In genomic region chr11:61484256-61484612, GRCm38 (mm10) we compare ENCODE assay signal across 9 mouse cellular contexts. TPM values are rescaled to one million over a fixed set of nuclear protein-coding genes. Genes with fewer than 3 reads are reported as not detected.
DNase-seq lines count a peak whose midpoint lies in the region; ATAC-seq lines count a peak whose summit lies in the region.
"Had no signal": no experiment of that assay in that cellular context is flagged by ENCODE, and none has a peak within 500 bp of the region (broad histone marks: within the 10 kb centered on the region; RNA-seq: fewer than 3 reads in every experiment).

No protein-coding gene starts in this region.

- H3K27me3 ChIP-seq in heart, embryonic 10.5 days (ENCODE audit: insufficient read depth, poor library complexity, severe bottlenecking) = peaks cover 6% of the 10 kb centered on the region; the same call in 1 of the 2 replicates
- no peaks in the 10 kb centered on the region for H3K27me3 ChIP-seq in neural tube, embryonic 11.5 days (ENCODE audit: control insufficient read depth, insufficient read depth, low read length)
- no peaks in the 10 kb centered on the region for H3K27me3 ChIP-seq in intestine, embryonic 15.5 days (replicated peaks)
- H3K27me3 ChIP-seq in stomach, embryonic 16.5 days (ENCODE audit: control insufficient read depth, insufficient read depth, low read length) = no peaks in the 10 kb centered on the region

- peaks cover 46% of the 10 kb centered on the region for H3K4me1 ChIP-seq in heart, embryonic 10.5 days
- H3K4me1 ChIP-seq in neural tube, embryonic 11.5 days (ENCODE audit: control insufficient read depth, insufficient read depth, low read length) = peaks cover 16% of the 10 kb centered on the region
- peaks cover 30% of the 10 kb centered on the region for H3K4me1 ChIP-seq in intestine, embryonic 15.5 days (replicated peaks)
- H3K4me1 ChIP-seq in stomach, embryonic 16.5 days (ENCODE audit: control insufficient read depth, insufficient read depth, low read length) = peaks cover 28% of the 10 kb centered on the region

- H3K9me3 ChIP-seq in heart, embryonic 10.5 days = no peaks in the 10 kb centered on the region
- H3K9me3 ChIP-seq in neural tube, embryonic 11.5 days (ENCODE audit: control insufficient read depth, low read length) = no peaks in the 10 kb centered on the region
- H3K9me3 ChIP-seq in intestine, embryonic 15.5 days = no peaks in the 10 kb centered on the region
- no peaks in the 10 kb centered on the region for H3K9me3 ChIP-seq in stomach, embryonic 16.5 days (replicated peaks; ENCODE audit: control insufficient read depth, low read length)

- WGBS in heart, embryonic 10.5 days = 22% methylated on average over 10 of the region's 10 CpGs
- WGBS in neural tube, embryonic 11.5 days = 12% methylated on average over 10 of the region's 10 CpGs
- 31% methylated on average over 10 of the region's 10 CpGs for WGBS in intestine, embryonic 15.5 days
- 21% methylated on average over 10 of the region's 10 CpGs for WGBS in stomach, embryonic 16.5 days

- H3K4me3 ChIP-seq in heart, embryonic 10.5 days = peak overlapping the region; percentile 38
- H3K4me3 ChIP-seq in neural tube, embryonic 11.5 days (ENCODE audit: low read depth, low read length) = no peak overlapping the region
- 0 out of 2 replicates have a peak overlapping the region, but pooled peaks have one; percentile 38 for H3K4me3 ChIP-seq in intestine, embryonic 15.5 days (replicated peaks)
- H3K4me3 ChIP-seq in stomach, embryonic 16.5 days (replicated peaks; ENCODE audit: low read length) = 0 out of 2 replicates have a peak overlapping the region, but pooled peaks have one; percentile 13

- peak overlapping the region; percentile 41; the same call in 1 of the 2 replicates for H3K4me2 ChIP-seq in neural tube, embryonic 11.5 days (ENCODE audit: low read depth)
- peak overlapping the region; percentile 63 for H3K4me2 ChIP-seq in intestine, embryonic 15.5 days (replicated peaks)
- peak overlapping the region; percentile 60 for H3K4me2 ChIP-seq in stomach, embryonic 16.5 days (ENCODE audit: low read depth, low read length)

- peak; percentile 72 for DNase-seq in heart, embryonic 10.5 days (ENCODE audit: low spot score)
- DNase-seq in heart, adult 18-20 months = no peak
- DNase-seq in neural tube, embryonic 11.5 days (ENCODE audit: low spot score) = no peak
- DNase-seq in neural tube, embryonic 10.5 days (ENCODE audit: extremely low spot score, low spot score) = no peak
- no peak for DNase-seq in layer of hippocampus, postnatal 14 days (ENCODE audit: low spot score in 2 of 2)
- DNase-seq: kidney, adult 9 months had no signal

- peak overlapping the region; percentile 88 for H3K27ac ChIP-seq in heart, embryonic 10.5 days
- peak overlapping the region; percentile 97 for H3K27ac ChIP-seq in neural tube, embryonic 11.5 days (ENCODE audit: low read depth, low read length)
- peak overlapping the region; percentile 97 for H3K27ac ChIP-seq in intestine, embryonic 15.5 days
- H3K27ac ChIP-seq in stomach, embryonic 16.5 days (ENCODE audit: low read length) = peak overlapping the region; percentile 99

- peaks cover 24% of the 10 kb centered on the region for H3K36me3 ChIP-seq in heart, embryonic 10.5 days
- H3K36me3 ChIP-seq in neural tube, embryonic 11.5 days (ENCODE audit: control insufficient read depth, insufficient read depth, low read length) = peaks cover 5% of the 10 kb centered on the region
- peaks cover 9% of the 10 kb centered on the region; the same call in 1 of the 2 replicates for H3K36me3 ChIP-seq in intestine, embryonic 15.5 days
- peaks cover 8% of the 10 kb centered on the region for H3K36me3 ChIP-seq in stomach, embryonic 16.5 days (ENCODE audit: control insufficient read depth, insufficient read depth, low read length)

- ATAC-seq in neural tube, embryonic 11.5 days (ENCODE audit: insufficient read depth, low FRiP score, low TSS enrichment) = peak; percentile 24; the same call in 1 of the 2 replicates
- no peak for ATAC-seq in intestine, embryonic 15.5 days
- ATAC-seq in stomach, embryonic 16.5 days (ENCODE audit: insufficient read depth, low FRiP score) = no peak
- no peak for ATAC-seq in erythroblast, adult 5-6 weeks (replicated peaks; ENCODE audit: low FRiP score, poor library complexity, severe bottlenecking)

- peak overlapping the region; percentile 59 for H3K9ac ChIP-seq in neural tube, embryonic 11.5 days (ENCODE audit: low read length)
- H3K9ac ChIP-seq in intestine, embryonic 15.5 days = peak overlapping the region; percentile 39; the same call in 1 of the 2 replicates
- H3K9ac ChIP-seq in stomach, embryonic 16.5 days (ENCODE audit: low read length) = peak overlapping the region; percentile 69

RNA-seq across cellular contexts. Expression of gene Mfap4, which starts 1.0 kb away (rescaled TPM):
- 22.7 and 67.8 TPM in 2 replicates for polyA plus RNA-seq in heart, embryonic 10.5 days (2016; fragmentation: Nextera tagmentation; extraction: Ambion mirVana)
- total RNA-seq in heart, adult 18-20 months (2021) = 10 to 100 TPM; 12.5 to 13.3 TPM
- polyA plus RNA-seq in neural tube, embryonic 11.5 days (2014; fragmentation: Nextera tagmentation; extraction: Ambion mirVana) = 119 and 127 TPM in 2 replicates
- polyA plus RNA-seq in intestine, embryonic 15.5 days (2015; fragmentation: Nextera tagmentation; extraction: Ambion mirVana) = 210 and 213 TPM in 2 replicates
- polyA plus RNA-seq in stomach, embryonic 16.5 days (2015; fragmentation: Nextera tagmentation; extraction: Ambion mirVana) = 402 and 454 TPM in 2 replicates
- total RNA-seq in layer of hippocampus, postnatal 14 days (2021) = 10 to 100 TPM in 1 of 2 experiments, 1 to 10 TPM in 1; 8.5 to 12.5 TPM
- not detected in 2 replicates for total RNA-seq in erythroblast, adult 5-6 weeks (2015; ENCODE audit: low replicate concordance)
- not detected in 2 replicates for total RNA-seq in erythroblast, adult 5-6 weeks (2017; ENCODE audit: low replicate concordance)

RNA-seq across cellular contexts. Expression of gene Mapk7, which starts 10.0 kb away (rescaled TPM):
- 42.7 and 49.1 TPM in 2 replicates for polyA plus RNA-seq in heart, embryonic 10.5 days (2016; fragmentation: Nextera tagmentation; extraction: Ambion mirVana)
- 1 to 10 TPM; 5.7 to 6.0 TPM for total RNA-seq in heart, adult 18-20 months (2021)
- polyA plus RNA-seq in neural tube, embryonic 11.5 days (2014; fragmentation: Nextera tagmentation; extraction: Ambion mirVana) = 70.1 and 76.7 TPM in 2 replicates
- polyA plus RNA-seq in intestine, embryonic 15.5 days (2015; fragmentation: Nextera tagmentation; extraction: Ambion mirVana) = 36.3 and 38.8 TPM in 2 replicates
- 41.0 and 48.8 TPM in 2 replicates for polyA plus RNA-seq in stomach, embryonic 16.5 days (2015; fragmentation: Nextera tagmentation; extraction: Ambion mirVana)
- 10 to 100 TPM; 32.8 to 36.2 TPM for total RNA-seq in layer of hippocampus, postnatal 14 days (2021)
- total RNA-seq in erythroblast, adult 5-6 weeks (2015; ENCODE audit: low replicate concordance) = 4.4 and 8.3 TPM in 2 replicates
- 2.8 and 3.7 TPM in 2 replicates for total RNA-seq in erythroblast, adult 5-6 weeks (2017; ENCODE audit: low replicate concordance)

RNA-seq across cellular contexts. Expression of gene B9d1, which starts 20.7 kb away (rescaled TPM):
- polyA plus RNA-seq in heart, embryonic 10.5 days (2016; fragmentation: Nextera tagmentation; extraction: Ambion mirVana) = 14.5 and 21.5 TPM in 2 replicates
- total RNA-seq in heart, adult 18-20 months (2021) = 1 to 10 TPM; 6.3 to 7.5 TPM
- polyA plus RNA-seq in neural tube, embryonic 11.5 days (2014; fragmentation: Nextera tagmentation; extraction: Ambion mirVana) = 40.5 and 45.8 TPM in 2 replicates
- 20.9 and 24.3 TPM in 2 replicates for polyA plus RNA-seq in intestine, embryonic 15.5 days (2015; fragmentation: Nextera tagmentation; extraction: Ambion mirVana)
- 21.9 and 24.3 TPM in 2 replicates for polyA plus RNA-seq in stomach, embryonic 16.5 days (2015; fragmentation: Nextera tagmentation; extraction: Ambion mirVana)
- 10 to 100 TPM; 37.3 to 37.4 TPM for total RNA-seq in layer of hippocampus, postnatal 14 days (2021)
- not detected in 2 replicates for total RNA-seq in erythroblast, adult 5-6 weeks (2015; ENCODE audit: low replicate concordance)
- not detected in 2 replicates for total RNA-seq in erythroblast, adult 5-6 weeks (2017; ENCODE audit: low replicate concordance)

RNA-seq across cellular contexts. Expression of gene Rnf112, which starts 30.3 kb away (rescaled TPM):
- 0.10 and 0.77 TPM in 2 replicates for polyA plus RNA-seq in heart, embryonic 10.5 days (2016; fragmentation: Nextera tagmentation; extraction: Ambion mirVana)
- total RNA-seq in heart, adult 18-20 months (2021) = under 1 TPM in 1 of 2 experiments, not detected in 1; 0.15 TPM
- 1.4 and 1.5 TPM in 2 replicates for polyA plus RNA-seq in neural tube, embryonic 11.5 days (2014; fragmentation: Nextera tagmentation; extraction: Ambion mirVana)
- polyA plus RNA-seq in intestine, embryonic 15.5 days (2015; fragmentation: Nextera tagmentation; extraction: Ambion mirVana) = 1.6 and 1.7 TPM in 2 replicates
- 2.2 and 2.4 TPM in 2 replicates for polyA plus RNA-seq in stomach, embryonic 16.5 days (2015; fragmentation: Nextera tagmentation; extraction: Ambion mirVana)
- 100 to 1,000 TPM; 328 to 329 TPM for total RNA-seq in layer of hippocampus, postnatal 14 days (2021)
- not detected in 2 replicates for total RNA-seq in erythroblast, adult 5-6 weeks (2015; ENCODE audit: low replicate concordance)
- total RNA-seq in erythroblast, adult 5-6 weeks (2017; ENCODE audit: low replicate concordance) = not detected in 2 replicates
